Mouse (Mus musculus) heart, postnatal 4 days (tissue): ENCODE measurements at regions not wholly inside any gene's neighbourhood (a gene's known extent, or its start where the extent isn't known, plus 50 kb on each side); places are given as distances from the start of the nearest gene placed in this dataset.

Experiments
- DNase-seq: peaks from one replicate; pipeline ENCODE4 v3.0.0; 2021

DNA sequence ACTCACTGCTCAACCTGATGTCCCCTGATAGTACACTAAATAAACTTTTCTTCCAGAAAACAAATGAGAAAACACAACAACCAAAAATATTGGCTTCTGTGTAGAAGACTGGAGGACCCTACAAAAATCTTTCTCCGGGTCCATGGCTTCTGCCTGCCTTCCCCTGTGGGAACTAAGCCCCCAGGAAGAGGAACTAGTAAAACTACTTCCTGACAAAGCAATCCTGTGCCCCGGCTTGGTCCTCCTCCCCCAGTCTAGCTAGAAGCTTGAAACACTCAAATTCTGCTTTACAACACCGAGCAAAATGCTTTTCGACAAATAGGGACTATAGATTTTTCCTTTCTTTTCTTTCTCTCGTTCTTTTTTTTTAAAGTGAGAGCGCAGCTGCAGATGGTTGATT lies 51.3 kb upstream of the Mki67 start:
- DNase-seq: no peak

DNA sequence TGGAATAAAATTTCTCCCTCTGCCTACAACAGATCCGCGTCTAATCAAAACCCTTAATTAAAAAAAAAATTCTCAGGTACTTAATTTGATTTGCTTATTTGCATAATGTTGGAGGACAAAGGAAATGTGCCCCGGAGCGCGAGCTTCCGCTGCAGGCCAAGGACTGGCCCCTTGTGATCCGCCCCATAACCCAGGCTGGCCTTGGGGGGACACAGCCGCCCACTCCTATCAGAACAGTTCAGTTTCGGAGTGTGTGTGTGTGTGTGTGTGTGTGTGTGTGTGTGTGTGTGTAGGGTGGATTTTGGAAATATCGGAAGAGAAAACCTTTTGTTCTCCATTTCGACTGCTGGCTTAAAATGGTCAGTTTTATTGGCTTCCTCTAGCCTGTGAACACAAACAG lies 51.9 kb upstream of the Mki67 start:
- DNase-seq: no peak

DNA sequence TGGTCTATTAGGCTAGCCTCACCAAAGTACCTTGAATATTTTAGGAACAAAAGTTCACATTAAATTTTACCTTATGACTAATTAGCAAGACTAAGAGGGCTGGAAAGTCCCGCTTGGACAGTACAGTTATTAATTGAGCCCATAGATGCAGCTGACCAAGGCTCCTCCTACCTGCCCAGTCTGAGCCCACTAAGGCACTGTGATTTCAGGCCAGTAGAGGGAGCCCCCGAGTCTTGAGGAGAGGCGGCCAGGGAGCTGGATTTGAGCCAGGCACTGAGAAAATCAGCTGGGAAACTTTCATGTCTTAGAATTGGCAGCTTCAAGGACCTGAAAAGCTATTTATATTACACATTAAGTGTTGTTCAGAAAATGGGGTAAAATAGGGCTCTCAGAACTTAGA lies 52.4 kb upstream of the Mki67 start:
- DNase-seq: peak; percentile 96

DNA sequence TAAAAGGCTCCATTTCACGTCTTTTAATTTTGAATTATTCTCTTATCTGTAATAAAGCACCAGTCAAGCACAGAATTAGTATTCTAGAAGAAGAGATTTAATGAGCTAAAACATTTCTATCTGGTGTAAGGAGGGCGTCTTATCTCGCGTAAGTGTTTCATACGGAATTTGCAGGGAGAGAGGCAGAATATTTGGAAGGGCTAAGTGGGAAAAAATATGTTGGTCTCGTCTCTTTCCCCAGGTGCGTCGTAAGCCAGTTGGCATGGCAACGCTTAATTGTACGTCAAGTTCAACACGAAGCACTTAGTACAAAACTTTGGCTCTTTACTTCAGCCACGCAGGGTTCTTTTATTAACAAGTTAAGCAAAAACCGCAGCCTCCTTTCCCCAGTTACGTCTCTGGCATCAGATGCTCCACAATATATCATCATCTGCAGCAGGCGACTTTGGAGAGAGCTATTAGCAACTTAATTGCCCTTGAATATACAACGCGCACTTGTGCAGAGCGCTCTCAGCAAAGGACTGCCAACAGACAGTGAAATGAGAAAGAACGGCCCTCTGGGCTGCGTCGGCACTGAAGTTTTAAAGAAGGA lies 53.0 kb upstream of the Mki67 start:
- DNase-seq: no peak

DNA sequence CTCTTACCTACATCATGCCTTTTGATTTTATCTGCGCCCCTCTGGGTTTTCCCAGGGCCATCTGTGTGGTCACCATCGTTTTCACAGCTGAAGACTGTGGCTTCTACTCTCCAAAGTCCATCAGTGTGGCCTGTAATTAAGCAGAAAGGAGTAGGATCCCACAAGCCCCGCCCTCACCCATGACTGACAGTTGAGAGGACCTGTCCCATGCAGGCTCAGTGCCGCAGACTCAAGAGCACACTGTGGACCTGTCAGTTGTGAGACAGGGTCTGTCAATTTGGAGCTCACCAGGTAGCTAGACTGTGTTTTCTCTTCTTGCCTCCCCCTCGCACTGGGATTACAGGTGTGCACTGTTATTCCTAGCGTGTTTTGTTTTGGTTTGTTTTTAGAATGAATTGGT lies 53.9 kb upstream of the Mki67 start:
- DNase-seq: no peak

DNA sequence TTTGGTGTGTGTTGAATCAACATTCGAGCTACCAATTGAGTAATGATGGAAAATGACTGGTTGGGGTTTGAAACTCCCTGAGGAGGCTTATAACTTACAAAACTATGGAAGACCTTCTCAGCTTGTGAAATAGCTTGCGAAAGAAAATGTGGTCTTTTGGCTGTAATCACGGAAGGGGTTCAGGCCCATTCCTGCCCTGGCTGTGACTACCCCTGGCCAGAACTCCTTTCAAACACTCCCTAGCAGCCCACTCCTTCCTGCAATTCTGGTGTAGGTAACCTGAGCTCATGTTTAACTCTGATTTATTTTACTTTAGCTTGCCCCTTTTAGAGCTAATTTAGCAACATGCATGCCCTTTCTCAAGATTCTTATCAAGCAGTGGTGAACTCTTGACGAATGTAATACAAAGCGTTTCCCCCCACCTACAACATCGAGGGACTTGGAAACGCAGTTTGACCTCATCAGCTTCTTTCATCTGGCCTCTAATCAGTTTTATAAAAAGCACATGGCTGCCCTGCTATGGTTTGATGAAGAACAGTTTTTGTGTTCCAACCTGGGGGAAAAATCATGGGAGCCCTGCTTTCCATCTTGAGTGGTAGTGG lies 59.8 kb upstream of the Mki67 start:
- no peak for DNase-seq

DNA sequence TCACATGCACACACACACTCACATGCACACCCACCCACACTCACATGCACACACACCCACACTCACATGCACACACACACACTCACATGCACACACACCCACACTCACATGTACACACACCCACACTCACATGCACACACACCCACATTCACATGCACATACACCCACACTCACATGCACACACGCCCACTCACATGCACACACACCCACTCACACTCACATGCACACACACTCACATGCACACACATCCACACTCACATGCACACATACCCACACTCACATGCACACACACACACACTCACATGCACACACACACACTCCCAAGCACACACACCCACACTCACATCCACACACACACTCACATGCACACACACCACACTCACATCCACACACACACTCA lies 74.0 kb upstream of the Mki67 start:
- DNase-seq: no peak

DNA sequence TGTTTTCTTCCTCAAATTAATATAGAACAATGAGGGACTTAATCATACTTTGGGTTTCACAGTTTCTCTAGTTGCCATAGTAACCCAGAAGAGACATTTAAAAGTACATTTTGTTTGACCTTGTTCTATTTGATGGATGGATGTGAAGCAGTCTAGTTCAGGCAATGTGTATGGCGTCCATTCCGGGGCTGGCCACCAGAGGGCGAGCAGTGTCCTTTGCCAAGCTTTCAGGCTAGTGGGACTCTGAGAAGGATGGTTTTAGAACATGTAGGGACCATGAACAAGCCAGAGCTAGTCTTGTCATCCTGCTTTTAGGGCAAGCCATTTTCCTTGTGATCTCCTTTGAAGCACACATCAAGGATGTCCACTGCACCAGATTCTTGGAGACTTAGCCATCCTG lies 74.8 kb upstream of the Mki67 start:
- peak; percentile 87 for DNase-seq

DNA sequence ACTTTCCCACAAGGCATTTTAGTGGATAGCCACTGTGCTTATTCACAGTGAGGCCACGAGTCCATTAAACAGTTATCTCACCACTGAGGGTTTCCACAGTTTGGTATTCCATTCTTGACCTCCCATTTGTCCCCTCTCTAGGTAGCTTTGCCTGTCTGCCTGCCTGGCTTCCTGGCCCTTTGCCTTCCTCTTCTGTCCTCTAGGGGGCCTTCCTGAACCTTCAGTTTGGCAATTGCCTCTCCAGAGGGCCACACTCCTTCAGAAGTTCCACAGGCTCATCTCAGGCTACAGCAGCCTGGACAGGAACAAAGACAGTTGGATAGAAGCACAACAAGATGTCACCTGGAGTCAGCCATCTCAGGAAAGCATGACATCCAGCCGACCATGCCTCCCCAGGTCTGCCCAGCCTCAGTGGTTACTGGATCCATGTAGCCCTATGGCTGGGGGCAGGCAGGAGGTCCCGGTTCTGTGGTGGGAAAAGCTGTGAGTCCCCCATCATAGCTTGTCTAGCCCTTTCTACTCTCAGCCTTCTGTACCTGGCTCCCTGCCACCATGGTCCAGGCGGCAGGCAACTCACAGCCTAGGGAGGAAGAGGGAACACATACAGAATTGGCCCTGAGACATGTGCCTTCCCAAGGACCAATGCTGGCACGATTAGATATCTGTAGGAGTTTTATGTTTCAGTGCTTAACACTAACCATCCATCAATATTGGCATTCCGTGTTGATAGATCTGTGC lies 76.0 kb upstream of the Mki67 start:
- no peak for DNase-seq

DNA sequence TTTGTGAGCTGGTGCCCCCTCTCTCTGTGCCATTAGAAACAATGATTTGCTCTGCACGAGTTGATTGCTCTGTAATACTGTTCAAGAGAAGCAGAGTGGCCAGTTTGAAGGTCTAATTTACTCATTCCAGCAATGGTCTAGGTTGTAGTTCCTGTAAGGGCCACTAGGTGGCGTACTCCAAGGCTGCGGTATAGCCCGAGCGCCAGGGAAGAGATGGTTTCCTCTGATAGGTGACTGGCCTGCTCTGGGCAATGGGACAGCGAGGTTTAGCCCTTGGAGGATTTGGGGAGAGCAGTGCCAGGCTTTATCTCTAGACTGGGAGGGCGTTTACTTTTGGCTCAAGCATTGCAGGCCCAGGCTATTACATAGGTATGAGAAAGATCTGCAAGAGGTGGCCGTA lies 76.8 kb upstream of the Mki67 start:
- DNase-seq: peak; percentile 59

DNA sequence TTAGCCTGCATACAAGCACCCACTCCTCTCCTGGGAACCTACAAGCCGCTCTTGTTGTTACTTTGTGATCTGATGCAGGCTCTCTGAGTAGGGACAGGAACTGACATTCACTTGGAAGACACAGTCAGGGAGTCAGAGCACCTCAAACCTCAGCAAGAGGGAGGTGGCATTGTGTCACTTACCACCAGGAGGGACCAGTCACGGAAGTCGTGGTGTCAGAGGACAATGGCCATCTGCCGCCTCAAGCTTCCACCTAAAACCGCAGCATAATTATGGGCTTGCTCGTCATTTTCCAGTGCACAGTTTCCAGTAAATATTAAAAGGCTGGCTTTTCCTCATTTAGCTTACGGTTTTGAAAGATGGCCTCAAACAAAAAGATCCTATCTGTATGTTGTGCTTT lies 78.1 kb upstream of the Mki67 start:
- DNase-seq: peak; percentile 29

DNA sequence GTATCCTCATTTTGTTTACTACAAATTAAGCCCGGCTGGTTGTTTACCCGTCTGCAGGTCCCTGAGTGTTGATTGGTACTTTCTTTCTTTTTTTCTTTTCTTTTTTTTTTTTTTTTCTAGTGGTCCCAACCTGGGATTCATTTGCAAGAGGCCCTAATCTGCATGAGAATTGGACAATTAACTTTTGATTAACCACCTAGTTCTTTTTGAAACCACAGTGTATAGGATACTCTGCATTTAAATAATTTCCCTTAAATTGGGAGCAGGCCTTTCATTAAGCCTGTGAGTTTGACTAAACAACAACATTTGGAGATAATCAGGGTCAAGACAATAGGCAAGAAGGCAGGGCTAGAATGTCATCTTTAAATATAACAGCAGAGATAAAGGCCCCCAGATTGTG lies 78.5 kb upstream of the Mki67 start:
- no peak for DNase-seq

DNA sequence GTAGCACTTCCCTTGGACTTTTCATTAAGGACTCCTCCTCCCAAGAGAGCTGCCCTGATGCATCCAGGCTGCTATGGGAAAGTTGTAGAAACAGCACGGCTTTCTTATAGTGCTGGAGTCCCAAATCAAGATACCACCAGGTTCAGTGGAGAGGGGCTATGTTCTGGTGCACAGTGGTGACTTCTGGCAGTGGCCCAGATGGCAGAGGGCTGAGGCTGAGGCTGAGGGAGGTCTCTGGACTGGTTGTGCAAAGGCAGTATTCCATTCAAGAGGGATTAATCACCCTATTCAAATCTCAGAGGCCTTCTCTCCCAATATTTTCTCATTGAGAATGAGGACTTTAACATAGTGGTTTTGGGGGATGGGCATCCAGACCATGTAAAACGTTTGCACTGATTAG lies 82.3 kb upstream of the Mki67 start:
- no peak for DNase-seq

DNA sequence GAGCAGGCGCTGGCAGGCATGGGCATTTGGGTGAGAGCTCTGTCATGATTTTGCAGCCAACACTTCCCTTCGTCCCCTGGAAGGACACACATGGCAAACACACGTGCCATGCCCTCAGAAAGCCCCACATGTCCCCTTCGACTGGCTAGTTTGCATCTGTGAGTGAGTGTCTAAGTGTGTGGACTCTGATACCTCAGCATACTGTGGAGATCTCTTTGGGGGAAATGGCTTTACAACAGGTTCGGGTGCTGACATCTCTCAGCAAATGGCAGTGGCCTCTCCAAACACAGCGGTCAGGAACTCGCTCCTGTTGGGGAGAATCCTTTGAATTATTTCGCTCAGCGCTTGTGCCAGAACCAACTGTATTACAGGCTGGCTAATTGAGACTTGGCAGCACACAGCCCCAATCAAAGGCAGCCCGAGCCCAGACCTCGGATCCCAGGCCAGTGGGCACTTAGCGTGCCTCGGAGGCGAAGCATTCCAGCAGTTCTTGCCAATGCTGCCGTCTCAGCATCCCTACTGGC lies 86.5 kb upstream of the Mki67 start:
- peak; percentile 75 for DNase-seq

DNA sequence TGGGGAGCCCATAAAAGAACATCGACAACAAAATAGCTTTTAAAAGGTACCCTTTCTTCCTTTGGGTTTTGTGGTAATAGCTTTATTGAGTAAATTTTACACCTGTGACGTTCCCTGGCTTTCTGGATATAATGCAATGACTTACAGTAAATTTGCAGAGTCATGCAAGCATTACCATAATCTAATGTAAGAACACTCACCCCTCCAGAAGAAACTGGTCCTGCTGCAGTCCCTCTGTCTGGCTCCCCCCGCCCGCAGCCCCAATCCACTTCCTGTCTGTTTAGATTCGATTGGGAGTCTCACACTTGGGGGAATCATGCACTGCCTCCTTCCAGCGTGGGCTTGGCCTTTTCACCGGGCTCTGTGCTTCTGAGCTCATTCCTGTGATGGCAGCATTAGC lies 88.6 kb upstream of the Mki67 start:
- no peak for DNase-seq

DNA sequence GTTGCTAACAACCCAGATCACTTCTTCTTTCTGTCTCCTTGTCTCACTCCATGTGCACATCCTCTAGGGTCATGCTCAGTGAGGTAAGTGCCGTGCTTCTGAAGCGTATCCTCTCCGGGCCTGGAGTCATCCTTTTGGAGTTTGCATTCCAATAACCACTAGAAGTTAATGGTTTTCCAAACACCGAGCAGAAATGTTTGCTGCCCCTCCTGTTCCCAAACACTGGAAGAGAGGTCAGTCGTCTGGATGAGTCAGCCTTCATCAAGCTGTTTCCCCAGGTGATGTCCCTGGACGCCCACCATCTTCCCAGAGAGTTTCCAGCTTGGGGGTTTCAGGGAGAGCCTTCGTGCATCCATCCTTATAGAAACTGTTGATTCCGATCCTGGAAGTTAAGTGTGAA lies 90.0 kb upstream of the Mki67 start:
- DNase-seq: no peak

DNA sequence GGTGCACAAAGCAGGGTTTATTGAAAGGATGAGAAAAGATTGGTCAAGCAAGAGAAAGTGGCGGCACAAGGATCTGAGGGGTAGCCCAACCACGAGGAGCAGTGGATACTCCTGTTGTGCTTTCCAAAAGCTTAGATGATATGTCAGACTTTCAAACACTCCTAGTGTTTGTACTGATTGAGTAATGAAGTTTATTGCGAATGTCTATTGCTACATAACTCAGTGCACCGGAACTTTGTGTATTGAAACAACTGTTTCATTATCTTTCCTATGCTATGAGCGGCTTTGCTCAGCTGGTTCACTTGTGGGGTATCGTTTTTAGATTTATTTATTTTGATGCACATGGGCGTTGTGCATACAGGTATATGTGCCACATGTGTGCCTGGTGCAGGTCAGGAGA lies 90.5 kb upstream of the Mki67 start:
- DNase-seq: no peak

DNA sequence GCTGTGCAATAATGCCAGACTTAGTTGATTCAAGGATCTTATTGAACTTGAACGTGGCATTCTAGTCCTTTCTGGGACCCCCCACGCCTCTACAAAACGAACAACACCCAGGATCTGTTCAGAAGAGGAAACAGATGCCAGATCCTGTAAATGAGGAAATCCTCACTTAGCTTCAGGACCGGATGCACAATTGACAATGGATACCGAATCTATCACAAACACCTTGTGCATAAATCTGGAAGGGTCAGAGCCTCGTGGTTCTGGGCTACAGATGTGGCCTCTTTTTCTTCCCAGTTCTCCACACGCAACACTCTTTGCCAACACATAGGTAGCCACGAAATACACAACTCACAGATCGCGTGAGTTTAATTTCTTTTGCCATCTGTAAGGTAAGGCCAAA lies 93.0 kb upstream of the Mki67 start:
- no peak for DNase-seq

DNA sequence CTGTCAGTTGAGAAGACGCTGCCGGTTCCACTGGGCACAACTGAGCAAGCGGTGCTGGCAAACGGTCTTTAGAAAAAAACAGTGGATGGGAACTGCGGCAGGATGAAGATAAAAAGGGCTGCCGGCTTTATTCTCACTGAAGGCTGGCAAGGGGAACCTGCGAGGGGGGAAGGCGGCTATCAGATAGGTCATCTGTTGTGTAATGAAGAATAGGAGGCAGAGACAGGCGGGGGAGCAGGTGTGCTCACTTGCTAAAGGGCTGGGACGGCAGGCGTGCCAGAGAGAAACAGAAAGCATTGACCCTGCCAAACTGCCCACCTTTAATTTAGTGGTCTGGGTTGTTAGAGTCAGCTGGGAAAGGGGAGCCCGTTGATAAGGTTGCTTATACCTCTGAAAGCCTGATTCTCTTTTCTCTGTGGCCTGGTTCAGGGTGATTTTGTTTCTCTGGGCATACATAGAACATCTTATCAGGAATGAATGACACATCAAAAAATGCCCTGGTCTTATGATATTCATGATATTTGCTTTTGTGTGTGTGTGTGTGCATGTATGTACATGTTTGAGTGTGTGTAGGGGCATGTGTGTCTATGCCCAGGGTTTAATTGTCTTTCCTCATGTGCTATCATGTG lies 93.7 kb upstream of the Mki67 start:
- no peak for DNase-seq

DNA sequence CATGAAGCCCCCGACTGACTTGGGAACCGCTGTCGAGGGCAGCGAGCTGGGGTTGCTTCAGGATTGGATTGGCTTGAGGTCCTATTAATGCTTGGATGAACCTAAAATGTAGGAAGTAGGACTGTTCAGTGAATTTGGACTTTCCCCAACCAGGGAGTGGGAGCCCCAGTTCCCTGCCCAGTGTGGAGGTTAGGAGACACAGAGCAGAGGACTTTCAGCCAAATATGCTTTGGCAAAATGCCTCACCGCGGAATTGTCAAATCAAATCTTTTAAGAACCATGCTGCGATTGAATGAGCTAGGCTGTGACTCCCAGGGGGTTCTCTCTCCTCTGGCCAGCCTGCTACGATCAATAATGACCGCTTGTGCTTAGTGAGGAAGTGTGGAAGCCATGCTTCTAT lies 94.8 kb upstream of the Mki67 start:
- DNase-seq: peak; percentile 19

DNA sequence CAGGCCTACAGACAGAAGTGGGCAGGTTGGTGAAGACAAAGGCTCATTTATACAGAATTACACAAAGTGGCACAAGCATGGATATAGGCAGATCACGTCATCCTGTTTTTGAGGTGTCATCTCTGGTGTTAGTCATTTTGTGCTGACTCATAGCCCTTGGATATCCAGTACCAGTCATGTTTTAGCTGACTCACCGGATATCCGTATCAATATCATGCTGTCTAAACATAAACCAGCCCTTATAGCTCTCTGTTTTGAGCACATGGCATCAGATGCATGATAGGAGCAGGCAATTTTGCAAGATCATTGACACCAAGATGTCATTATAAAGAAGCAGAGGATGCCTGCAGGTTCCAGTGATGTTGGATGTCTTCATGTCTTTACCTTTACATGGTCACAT lies 97.5 kb upstream of the Mki67 start:
- DNase-seq: no peak

DNA sequence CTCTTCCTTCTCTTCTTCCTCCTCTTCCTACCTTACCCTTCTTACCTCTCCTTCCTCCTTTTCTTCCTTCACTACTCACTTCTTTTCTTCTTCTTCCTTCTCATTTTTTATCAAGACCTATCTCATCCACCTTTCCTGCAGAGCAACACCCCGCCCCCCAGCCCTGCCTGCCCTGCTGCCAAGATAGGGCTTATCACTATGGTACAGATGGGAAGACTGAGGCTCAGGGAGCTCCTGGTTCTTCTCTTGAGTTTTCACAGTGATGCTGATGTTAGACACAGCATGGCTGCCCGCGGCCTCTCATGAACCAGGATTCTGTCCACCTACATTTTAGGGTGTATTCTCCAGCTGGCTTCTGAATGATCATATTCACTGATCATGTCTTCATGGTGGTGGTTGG lies 100.0 kb upstream of the Mki67 start:
- DNase-seq: no peak

DNA sequence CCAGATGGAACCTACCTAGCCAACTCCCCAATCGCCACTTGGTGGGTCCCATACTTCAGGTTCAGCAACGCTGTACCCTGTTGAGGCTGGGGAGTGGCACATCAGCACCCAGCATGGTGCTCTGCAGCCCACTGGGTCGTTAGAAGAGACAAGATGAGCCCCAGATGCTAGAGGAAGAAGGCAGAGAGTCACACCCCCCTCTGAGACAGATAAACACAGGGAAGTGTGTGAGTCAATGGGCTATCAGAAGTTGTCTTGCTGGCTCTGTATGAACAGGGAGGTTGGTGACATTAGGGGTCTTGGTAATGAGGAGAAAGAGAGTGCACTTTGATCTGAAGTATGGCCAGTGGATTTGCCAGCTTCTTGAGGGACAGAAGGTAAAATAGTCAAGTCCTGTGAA lies 101.7 kb upstream of the Mki67 start:
- no peak for DNase-seq

DNA sequence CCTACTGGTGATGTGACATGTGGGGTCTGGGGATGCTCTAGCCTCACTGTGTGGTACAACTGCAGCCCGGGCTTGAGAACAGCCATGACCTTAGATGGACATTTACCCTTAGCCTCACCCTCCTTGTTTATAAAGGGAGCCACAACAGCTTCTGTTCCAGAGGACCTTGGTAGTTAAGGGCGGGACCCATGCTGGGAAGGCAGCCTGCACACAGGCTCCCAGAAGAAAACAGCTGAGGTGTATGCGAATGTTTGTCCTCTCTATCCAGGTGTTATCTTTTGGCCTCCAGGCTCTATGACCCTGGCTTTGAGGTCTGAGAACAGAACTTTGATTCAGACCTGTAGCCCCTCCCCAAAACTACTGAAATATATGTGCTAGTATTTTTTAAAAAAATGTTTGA lies 102.1 kb upstream of the Mki67 start:
- no peak for DNase-seq
